Mouse (Mus musculus): ENCODE measurements around the gene Zfp663.

DNA sequence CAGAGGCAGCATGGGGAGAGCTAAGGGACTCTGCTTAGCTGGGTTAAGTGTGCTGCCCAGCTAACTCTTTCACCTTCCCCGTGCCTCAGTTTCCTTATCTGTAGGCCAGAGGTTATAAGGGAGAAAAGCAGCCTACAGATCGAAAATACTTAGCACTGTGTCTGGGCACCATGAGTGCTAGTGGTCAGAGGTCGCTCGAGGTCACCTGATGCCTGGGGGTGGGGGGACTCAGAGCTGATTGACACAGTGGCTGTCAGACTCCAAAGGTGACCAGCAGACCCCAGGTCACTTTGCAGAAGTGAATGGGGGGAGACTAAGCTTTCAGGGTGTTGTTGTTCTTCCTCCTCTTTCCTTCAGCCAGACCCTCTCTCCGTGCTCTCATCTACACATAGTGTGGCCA, 45.8 kb upstream of the Zfp663 start:
- no peak for TF ChIP-seq CTCF (IDR thresholded peaks at IDR 0.05; ENCODE audit: low read depth)
- TF ChIP-seq EP300 (optimal IDR thresholded peaks at IDR 0.05) = no peak
